Mouse (Mus musculus): ENCODE results near the gene Twf2.

The Twf2 gene

GRCm38 (mm10) chr9:106211680-106212593 lies 9.0 kb downstream of the Twf2 start:
- H3K27me3 ChIP-seq (ENCODE audit: control insufficient read depth, insufficient read depth, low read length, poor library complexity, severe bottlenecking) = no peaks in the 10 kb centered on the region
- peaks cover 13% of the 10 kb centered on the region for H3K36me3 ChIP-seq (ENCODE audit: control insufficient read depth, insufficient read depth, low read length, poor library complexity, severe bottlenecking)
- DNase-seq (ENCODE audit: low read depth, low spot score) = peak; percentile 95

GRCm38 (mm10) chr9:106212594-106212981 lies 9.7 kb downstream of the Twf2 start:
- DNase-seq (ENCODE audit: low read depth, low spot score) = no peak
- H3K27me3 ChIP-seq (ENCODE audit: control insufficient read depth, insufficient read depth, low read length, poor library complexity, severe bottlenecking) = no peaks in the 10 kb centered on the region
- H3K36me3 ChIP-seq (ENCODE audit: control insufficient read depth, insufficient read depth, low read length, poor library complexity, severe bottlenecking) = peaks cover 13% of the 10 kb centered on the region

GRCm38 (mm10) chr9:106215341-106216125 lies 12.6 kb downstream of the Twf2 start:
- peaks cover 10% of the 10 kb centered on the region for H3K36me3 ChIP-seq (ENCODE audit: control insufficient read depth, insufficient read depth, low read length, poor library complexity, severe bottlenecking)
- H3K27me3 ChIP-seq (ENCODE audit: control insufficient read depth, insufficient read depth, low read length, poor library complexity, severe bottlenecking) = no peaks in the 10 kb centered on the region
- DNase-seq (ENCODE audit: low read depth, low spot score) = peak; percentile 41

- Histone ChIP-seq H3K36me3 (ENCODE audit: control insufficient read depth, insufficient read depth, low read length, poor library complexity, severe bottlenecking) (peaks cover 10% of the 10 kb centered on the region), H3K27me3 (ENCODE audit: control insufficient read depth, insufficient read depth, low read length, poor library complexity, severe bottlenecking) (no peaks in the 10 kb centered on the region)
- no peak for DNase-seq (ENCODE audit: low read depth, low spot score)
Observed at GRCm38 (mm10) chr9:106216971-106217370, 14.1 kb downstream of the Twf2 start.

- H3K36me3 ChIP-seq (ENCODE audit: control insufficient read depth, insufficient read depth, low read length, poor library complexity, severe bottlenecking) = peaks cover 7% of the 10 kb centered on the region
- DNase-seq (ENCODE audit: low read depth, low spot score) = peak; percentile 48
- H3K27me3 ChIP-seq (ENCODE audit: control insufficient read depth, insufficient read depth, low read length, poor library complexity, severe bottlenecking) = no peaks in the 10 kb centered on the region
Observed at GRCm38 (mm10) chr9:106220894-106221523, 18.1 kb downstream of the Twf2 start.

- Histone ChIP-seq H3K27me3 (ENCODE audit: control insufficient read depth, insufficient read depth, low read length, poor library complexity, severe bottlenecking) (no peaks in the 10 kb centered on the region), H3K36me3 (ENCODE audit: control insufficient read depth, insufficient read depth, low read length, poor library complexity, severe bottlenecking) (peaks cover 8% of the 10 kb centered on the region)
- DNase-seq (ENCODE audit: low read depth, low spot score) = peak; percentile 95
Observed at GRCm38 (mm10) chr9:106222261-106222851, 19.4 kb downstream of the Twf2 start, which contains the start of gene Tlr9. TSS of gene Tlr9 (plus strand) at chr9:106222598.

GRCm38 (mm10) chr9:106222994-106223393 lies 20.1 kb downstream of the Twf2 start:
- no peaks in the 10 kb centered on the region for H3K27me3 ChIP-seq (ENCODE audit: control insufficient read depth, insufficient read depth, low read length, poor library complexity, severe bottlenecking)
- peak; percentile 56 for DNase-seq (ENCODE audit: low read depth, low spot score)
- H3K36me3 ChIP-seq (ENCODE audit: control insufficient read depth, insufficient read depth, low read length, poor library complexity, severe bottlenecking) = peaks cover 12% of the 10 kb centered on the region

- H3K27me3 ChIP-seq (ENCODE audit: control insufficient read depth, insufficient read depth, low read length, poor library complexity, severe bottlenecking) = no peaks in the 10 kb centered on the region
- H3K36me3 ChIP-seq (ENCODE audit: control insufficient read depth, insufficient read depth, low read length, poor library complexity, severe bottlenecking) = peaks cover 14% of the 10 kb centered on the region
- no peak for DNase-seq (ENCODE audit: low read depth, low spot score)
Observed at GRCm38 (mm10) chr9:106225469-106226150, 22.7 kb downstream of the Twf2 start.

- Histone ChIP-seq H3K27me3 (ENCODE audit: control insufficient read depth, insufficient read depth, low read length, poor library complexity, severe bottlenecking) (no peaks in the 10 kb centered on the region), H3K36me3 (ENCODE audit: control insufficient read depth, insufficient read depth, low read length, poor library complexity, severe bottlenecking) (peaks cover 14% of the 10 kb centered on the region)
- DNase-seq (ENCODE audit: low read depth, low spot score) = peak; percentile 47
Observed at GRCm38 (mm10) chr9:106226151-106226682, 23.3 kb downstream of the Twf2 start.

GRCm38 (mm10) chr9:106227790-106228429 lies 25.0 kb downstream of the Twf2 start:
- H3K27me3 ChIP-seq (ENCODE audit: control insufficient read depth, insufficient read depth, low read length, poor library complexity, severe bottlenecking) = no peaks in the 10 kb centered on the region
- peaks cover 14% of the 10 kb centered on the region for H3K36me3 ChIP-seq (ENCODE audit: control insufficient read depth, insufficient read depth, low read length, poor library complexity, severe bottlenecking)
- DNase-seq (ENCODE audit: low read depth, low spot score) = no peak

GRCm38 (mm10) chr9:106230051-106230733 lies 27.3 kb downstream of the Twf2 start:
- Histone ChIP-seq H3K27me3 (ENCODE audit: control insufficient read depth, insufficient read depth, low read length, poor library complexity, severe bottlenecking) (no peaks in the 10 kb centered on the region), H3K36me3 (ENCODE audit: control insufficient read depth, insufficient read depth, low read length, poor library complexity, severe bottlenecking) (peaks cover 9% of the 10 kb centered on the region)
- peak; percentile 81 for DNase-seq (ENCODE audit: low read depth, low spot score)

GRCm38 (mm10) chr9:106230734-106231106 lies 27.8 kb downstream of the Twf2 start:
- H3K27me3 ChIP-seq (ENCODE audit: control insufficient read depth, insufficient read depth, low read length, poor library complexity, severe bottlenecking) = no peaks in the 10 kb centered on the region
- H3K36me3 ChIP-seq (ENCODE audit: control insufficient read depth, insufficient read depth, low read length, poor library complexity, severe bottlenecking) = peaks cover 9% of the 10 kb centered on the region
- DNase-seq (ENCODE audit: low read depth, low spot score) = peak; percentile 60

GRCm38 (mm10) chr9:106231220-106231619 lies 28.3 kb downstream of the Twf2 start:
- no peaks in the 10 kb centered on the region for H3K27me3 ChIP-seq (ENCODE audit: control insufficient read depth, insufficient read depth, low read length, poor library complexity, severe bottlenecking)
- H3K36me3 ChIP-seq (ENCODE audit: control insufficient read depth, insufficient read depth, low read length, poor library complexity, severe bottlenecking) = peaks cover 8% of the 10 kb centered on the region
- DNase-seq (ENCODE audit: low read depth, low spot score) = no peak
